Mouse (Mus musculus) lung, postnatal 10 days (tissue): Measurements from ENCODE around the gene Tdrd9.
"Not testable (repeated sequence)": the region's sequence is repeated elsewhere in the genome, so short reads cannot be mapped to it uniquely, and the experiment has no call there.

Source experiments
- DNase-seq: peaks from one replicate; pipeline ENCODE4 v3.0.0; 2021

Gene Tdrd9

GRCm38 (mm10) chr12:111971231-111971686 lies at the start of gene Tdrd9:
Tdrd9 (plus strand) TSS chr12:111971559.
- DNase-seq: no peak

GRCm38 (mm10) chr12:111923117-111923516 lies 48.2 kb upstream of the Tdrd9 start:
- DNase-seq: no peak

GRCm38 (mm10) chr12:111927338-111927737 lies 44.0 kb upstream of the Tdrd9 start:
- peak; percentile 73 for DNase-seq

- no peak for DNase-seq
Observed at GRCm38 (mm10) chr12:111928411-111928966, 42.9 kb upstream of the Tdrd9 start.

- DNase-seq: no peak
Observed at GRCm38 (mm10) chr12:111931411-111932025, 39.8 kb upstream of the Tdrd9 start.

- DNase-seq: no peak
Observed at GRCm38 (mm10) chr12:111932513-111932912, 38.8 kb upstream of the Tdrd9 start.

- peak; percentile 86 for DNase-seq
Observed at GRCm38 (mm10) chr12:111933032-111933704, 38.2 kb upstream of the Tdrd9 start.

- no peak for DNase-seq
Observed at GRCm38 (mm10) chr12:111933971-111934370, 37.4 kb upstream of the Tdrd9 start.

GRCm38 (mm10) chr12:111936706-111937550 lies 34.4 kb upstream of the Tdrd9 start:
- DNase-seq: peak; percentile 91

GRCm38 (mm10) chr12:111938623-111939177 lies 32.7 kb upstream of the Tdrd9 start:
- no peak for DNase-seq

- peak; percentile 46 for DNase-seq
Observed at GRCm38 (mm10) chr12:111943421-111944064, 27.8 kb upstream of the Tdrd9 start.

GRCm38 (mm10) chr12:111944065-111944987 lies 27.0 kb upstream of the Tdrd9 start:
- DNase-seq: not testable (repeated sequence)

GRCm38 (mm10) chr12:111945115-111945514 lies 26.2 kb upstream of the Tdrd9 start:
- DNase-seq: peak; percentile 82

GRCm38 (mm10) chr12:111945765-111946655 lies 25.3 kb upstream of the Tdrd9 start:
- DNase-seq: peak; percentile 42

GRCm38 (mm10) chr12:111946716-111947115 lies 24.6 kb upstream of the Tdrd9 start:
- peak; percentile 87 for DNase-seq

- DNase-seq: no peak
Observed at GRCm38 (mm10) chr12:111950486-111950885, 20.9 kb upstream of the Tdrd9 start.

- no peak for DNase-seq
Observed at GRCm38 (mm10) chr12:111951701-111952100, 19.7 kb upstream of the Tdrd9 start.

GRCm38 (mm10) chr12:111956173-111956572 lies 15.2 kb upstream of the Tdrd9 start:
- no peak for DNase-seq

- DNase-seq: peak; percentile 85
Observed at GRCm38 (mm10) chr12:111958101-111958865, 13.1 kb upstream of the Tdrd9 start.
